Mouse (Mus musculus): ENCODE measurements around the gene Fkbp9. TPM values are rescaled to one million over a fixed set of nuclear protein-coding genes. Genes with fewer than 3 reads are reported as not detected.

The Fkbp9 gene
- polyA plus RNA-seq, 1 experiment from 2014 or later = 50.4 TPM

Other genes with a start within 250 kb of the Fkbp9 start
- gene Lsm5, start 127.3 kb upstream of the Fkbp9 start, polyA plus RNA-seq (2016; fragmentation: Nextera tagmentation; extraction: Ambion mirVana) = 221 and 228 TPM in 2 replicates
- gene Avl9, start 117.2 kb upstream of the Fkbp9 start, polyA plus RNA-seq (2016; fragmentation: Nextera tagmentation; extraction: Ambion mirVana) = 42.0 TPM in 2 replicates
- gene Kbtbd2, start 34.2 kb upstream of the Fkbp9 start, polyA plus RNA-seq (2016; fragmentation: Nextera tagmentation; extraction: Ambion mirVana) = 42.1 and 44.6 TPM in 2 replicates
- gene Nt5c3, start 91.9 kb downstream of the Fkbp9 start, polyA plus RNA-seq (2016; fragmentation: Nextera tagmentation; extraction: Ambion mirVana) = 85.8 and 86.8 TPM in 2 replicates
- 0.36 and 0.40 TPM in 2 replicates for gene Vmn1r4, start 92.0 kb downstream of the Fkbp9 start, polyA plus RNA-seq (2016; fragmentation: Nextera tagmentation; extraction: Ambion mirVana)
- gene Vmn1r5, start 138.2 kb downstream of the Fkbp9 start, polyA plus RNA-seq (2016; fragmentation: Nextera tagmentation; extraction: Ambion mirVana) = not detected in 2 replicates
- gene Vmn1r6, start 165.2 kb downstream of the Fkbp9 start, polyA plus RNA-seq (2016; fragmentation: Nextera tagmentation; extraction: Ambion mirVana) = not detected in 2 replicates
- not detected in 2 replicates for gene Vmn1r7, start 193.3 kb downstream of the Fkbp9 start, polyA plus RNA-seq (2016; fragmentation: Nextera tagmentation; extraction: Ambion mirVana)
- gene Vmn1r8, start 200.2 kb downstream of the Fkbp9 start, polyA plus RNA-seq (2016; fragmentation: Nextera tagmentation; extraction: Ambion mirVana) = not detected in 2 replicates
- not detected in 2 replicates for gene Vmn1r9, start 234.7 kb downstream of the Fkbp9 start, polyA plus RNA-seq (2016; fragmentation: Nextera tagmentation; extraction: Ambion mirVana)

Data from forebrain, embryonic 12.5 days (tissue).